Mouse (Mus musculus) gastrocnemius, adult 2 months (tissue): ENCODE data around the gene Vpreb2. TPM values are rescaled to one million over a fixed set of nuclear protein-coding genes. Genes with fewer than 3 reads are reported as not detected.

Experiments used
- DNase-seq: peaks from one replicate; pipeline ENCODE4 v3.0.0; 2022
- H3K27ac ChIP-seq: fragments of 200-600 bp; 2 replicates; pipeline ENCODE4 v1.8.1; 2022; ENCODE audit warnings: mild to moderate bottlenecking
- H3K4me3 ChIP-seq: fragments of 200-600 bp; 2 replicates; pipeline ENCODE4 v1.8.1; 2022; ENCODE audit warnings: mild to moderate bottlenecking, moderate library complexity
- CTCF ChIP-seq: fragments of 200-600 bp; IDR thresholded peaks from 2 replicates; pipeline ENCODE4 v1.8.1; 2022; ENCODE audit warnings: antibody characterized with exemption, mild to moderate bottlenecking, moderate library complexity
- intact Hi-C: fragments of 180-260 bp; cut with DNase I; formaldehyde crosslinking; loops from one replicate; pipeline ENCODE4 v1.15.1; 2025
- long read RNA-seq, 2 experiments: library from polyadenylated mRNA; stranded (forward); transcript quantifications; one replicate each; pipeline ENCODE4 v2.0.0; 2021
- total RNA-seq, 2 experiments: library from RNA; stranded (reverse); gene quantifications; 2 replicates each; pipeline ENCODE4 v1.2.3; 2021

Vpreb2 gene
- not detected for total RNA-seq
- long read RNA-seq, experiment 1 = 0 reads
- long read RNA-seq, experiment 2 = 0 reads

GRCm38 (mm10) chr16:17980128-17980527 is at the start of gene Vpreb2:
Vpreb2 (plus strand) TSS chr16:17980428.
- Histone ChIP-seq H3K4me3 (no peak within 1 kb of the TSS), H3K27ac (no peak within 1 kb of the TSS)
- DNase-seq = no peak
- intact Hi-C loops = no loop called here
- no peak for TF ChIP-seq CTCF

GRCm38 (mm10) chr16:17931906-17932460 is 48.2 kb upstream of the Vpreb2 start:
- Histone ChIP-seq H3K27ac (no peak overlapping the region), H3K4me3 (no peak overlapping the region)
- TF ChIP-seq CTCF = no peak
- intact Hi-C loops = no loop called here
- no peak for DNase-seq

GRCm38 (mm10) chr16:17933594-17934444 is 46.4 kb upstream of the Vpreb2 start:
- intact Hi-C loops = no loop called here
- no peak for TF ChIP-seq CTCF

GRCm38 (mm10) chr16:17934445-17934910 is 45.8 kb upstream of the Vpreb2 start:
- no peak overlapping the region for H3K27ac ChIP-seq
- DNase-seq = peak; percentile 39
- H3K4me3 ChIP-seq = no peak overlapping the region
- TF ChIP-seq CTCF = no peak
- intact Hi-C loops = no loop called here

More at GRCm38 (mm10) chr16:17933594-17934444, 46.4 kb upstream of the Vpreb2 start:
- Histone ChIP-seq H3K27ac (no peak overlapping the region), H3K4me3 (no peak overlapping the region)
- DNase-seq = no peak

GRCm38 (mm10) chr16:17936776-17937175 is 43.5 kb upstream of the Vpreb2 start:
- TF ChIP-seq CTCF = no peak
- peak; percentile 36 for DNase-seq
- intact Hi-C loops = loop anchor here (5.0 kb wide), 1 partner anchor 79 kb away; no protein-coding TSS in a partner anchor
- no peak overlapping the region for H3K27ac ChIP-seq
- H3K4me3 ChIP-seq = no peak overlapping the region

- H3K4me3 ChIP-seq = no peak overlapping the region
- intact Hi-C loops = loop anchor here (5.0 kb wide), 1 partner anchor 81 kb away; no protein-coding TSS in a partner anchor
- DNase-seq = no peak
- no peak overlapping the region for H3K27ac ChIP-seq
- TF ChIP-seq CTCF = no peak
These were observed 42.0 kb upstream of the Vpreb2 start for GRCm38 (mm10) chr16:17938187-17938586.

- H3K4me3 ChIP-seq = no peak overlapping the region
- no peak overlapping the region for H3K27ac ChIP-seq
- DNase-seq = peak; percentile 74
- peak; percentile 82 for TF ChIP-seq CTCF
- intact Hi-C loops = loop anchor here (5.0 kb wide), 1 partner anchor 82 kb away; no protein-coding TSS in a partner anchor
These were observed 41.4 kb upstream of the Vpreb2 start for GRCm38 (mm10) chr16:17938821-17939220.

GRCm38 (mm10) chr16:17939255-17939751 is 40.9 kb upstream of the Vpreb2 start:
- no peak for TF ChIP-seq CTCF
- Histone ChIP-seq H3K27ac (no peak overlapping the region), H3K4me3 (no peak overlapping the region)
- intact Hi-C loops = loop anchor here (5.0 kb wide), 1 partner anchor 82 kb away; no protein-coding TSS in a partner anchor
- no peak for DNase-seq

- TF ChIP-seq CTCF = no peak
- H3K4me3 ChIP-seq = no peak overlapping the region
- no peak for DNase-seq
- intact Hi-C loops = no loop called here
- no peak overlapping the region for H3K27ac ChIP-seq
These were observed 36.8 kb upstream of the Vpreb2 start for GRCm38 (mm10) chr16:17943466-17943865.

GRCm38 (mm10) chr16:17945081-17945831 is 35.0 kb upstream of the Vpreb2 start:
- DNase-seq = no peak
- no peak overlapping the region for H3K4me3 ChIP-seq
- no peak for TF ChIP-seq CTCF
- intact Hi-C loops = no loop called here
- no peak overlapping the region for H3K27ac ChIP-seq

GRCm38 (mm10) chr16:17949421-17949877 is 30.8 kb upstream of the Vpreb2 start:
- Histone ChIP-seq H3K4me3 (no peak overlapping the region), H3K27ac (no peak overlapping the region; the same call in 1 of the 2 replicates)
- DNase-seq = no peak
- TF ChIP-seq CTCF = no peak
- intact Hi-C loops = no loop called here

GRCm38 (mm10) chr16:17950068-17950467 is 30.2 kb upstream of the Vpreb2 start:
- TF ChIP-seq CTCF = no peak
- intact Hi-C loops = no loop called here

More at GRCm38 (mm10) chr16:17950068-17950467, 30.2 kb upstream of the Vpreb2 start:
- no peak overlapping the region for H3K27ac ChIP-seq
- no peak for DNase-seq
- no peak overlapping the region for H3K4me3 ChIP-seq
